Mouse (Mus musculus): ENCODE measurements around the gene Sorl1. TPM values are rescaled to one million over a fixed set of nuclear protein-coding genes. Genes with fewer than 3 reads are reported as not detected.

Gene Sorl1
- total RNA-seq, 1 experiment from 2014 or later, result 20.9 TPM

DNA sequence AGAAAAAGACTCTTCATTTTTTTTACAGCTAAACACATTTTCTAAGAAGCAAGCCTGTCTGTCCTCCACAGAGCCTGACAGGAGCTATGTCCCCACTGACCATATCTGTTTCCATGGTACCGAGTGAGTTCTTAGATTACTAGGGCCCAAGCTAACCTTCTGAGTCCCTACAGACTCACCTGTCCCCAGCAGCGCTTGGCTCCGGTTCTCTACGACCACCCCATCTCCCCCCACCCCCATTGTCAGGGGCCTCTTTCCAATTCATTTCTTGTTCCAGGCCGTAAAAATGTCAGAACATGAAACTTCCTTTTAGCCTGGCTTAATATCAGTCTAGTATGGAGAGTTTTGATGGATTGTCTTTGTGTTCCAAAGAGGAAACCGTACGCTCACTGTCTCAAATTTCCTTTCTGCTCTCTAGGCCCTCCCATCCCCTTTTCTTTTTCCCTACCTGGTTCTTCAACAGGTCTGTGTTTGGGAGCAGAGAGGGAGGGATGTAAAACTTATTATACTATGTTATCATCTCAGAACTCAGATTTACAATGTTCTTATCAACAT is 171.4 kb downstream of the Sorl1 start:
- no peak for DNase-seq

DNA sequence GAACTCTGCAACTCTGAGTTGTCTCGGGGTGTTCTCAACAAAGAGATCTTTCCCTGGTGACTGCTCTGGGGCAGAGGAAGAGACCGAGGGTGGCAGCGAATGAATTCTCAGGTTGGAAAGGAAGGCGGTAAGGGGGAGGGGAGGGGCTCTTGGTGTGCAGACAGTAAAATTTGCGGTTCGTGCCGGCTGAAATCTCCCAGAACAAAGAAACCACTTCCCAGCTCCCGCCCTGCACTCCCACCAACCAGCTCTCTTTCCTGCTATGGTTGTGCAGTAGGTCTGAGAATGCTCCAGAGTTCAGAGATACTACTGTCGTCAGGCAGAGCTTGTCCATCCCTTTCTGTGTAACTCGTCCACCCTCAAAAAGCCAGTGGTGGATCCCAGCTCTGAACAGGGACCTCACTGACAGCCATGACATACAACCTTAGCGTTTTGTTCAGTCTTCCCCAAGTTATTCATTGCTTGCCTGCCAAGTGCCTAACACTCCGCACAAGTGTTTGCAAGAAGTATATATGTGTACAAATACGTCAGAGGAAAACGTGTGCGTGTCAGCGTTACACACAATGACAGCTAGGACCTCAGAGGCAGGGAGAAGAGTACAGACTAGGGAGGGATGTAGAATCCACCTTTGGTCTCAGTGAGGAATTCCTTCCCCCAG is 172.5 kb downstream of the Sorl1 start:
- no peak for DNase-seq

DNA sequence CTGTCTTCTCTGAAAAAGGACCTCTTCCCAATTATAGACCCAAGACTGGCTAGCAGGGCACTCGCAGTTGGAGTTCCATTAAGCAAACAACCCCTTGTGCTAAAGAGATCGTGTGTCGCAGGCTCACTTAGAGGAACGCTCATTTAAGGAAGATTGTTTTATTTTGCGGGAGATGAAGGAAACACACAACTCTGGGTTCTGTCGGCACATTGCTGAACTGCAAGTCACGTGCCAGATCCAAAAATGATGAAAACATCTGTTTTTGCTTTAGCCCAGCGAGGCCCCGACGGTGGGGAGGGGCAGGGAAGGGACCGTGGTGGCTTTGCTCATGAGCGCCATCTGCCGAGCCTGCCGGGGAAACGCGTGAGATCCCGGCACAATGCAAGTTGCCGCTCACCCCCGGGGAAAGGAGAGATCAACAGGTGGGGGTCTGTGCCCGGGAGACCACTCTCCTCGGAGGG is 173.1 kb downstream of the Sorl1 start:
- DNase-seq, result peak; percentile 88

DNA sequence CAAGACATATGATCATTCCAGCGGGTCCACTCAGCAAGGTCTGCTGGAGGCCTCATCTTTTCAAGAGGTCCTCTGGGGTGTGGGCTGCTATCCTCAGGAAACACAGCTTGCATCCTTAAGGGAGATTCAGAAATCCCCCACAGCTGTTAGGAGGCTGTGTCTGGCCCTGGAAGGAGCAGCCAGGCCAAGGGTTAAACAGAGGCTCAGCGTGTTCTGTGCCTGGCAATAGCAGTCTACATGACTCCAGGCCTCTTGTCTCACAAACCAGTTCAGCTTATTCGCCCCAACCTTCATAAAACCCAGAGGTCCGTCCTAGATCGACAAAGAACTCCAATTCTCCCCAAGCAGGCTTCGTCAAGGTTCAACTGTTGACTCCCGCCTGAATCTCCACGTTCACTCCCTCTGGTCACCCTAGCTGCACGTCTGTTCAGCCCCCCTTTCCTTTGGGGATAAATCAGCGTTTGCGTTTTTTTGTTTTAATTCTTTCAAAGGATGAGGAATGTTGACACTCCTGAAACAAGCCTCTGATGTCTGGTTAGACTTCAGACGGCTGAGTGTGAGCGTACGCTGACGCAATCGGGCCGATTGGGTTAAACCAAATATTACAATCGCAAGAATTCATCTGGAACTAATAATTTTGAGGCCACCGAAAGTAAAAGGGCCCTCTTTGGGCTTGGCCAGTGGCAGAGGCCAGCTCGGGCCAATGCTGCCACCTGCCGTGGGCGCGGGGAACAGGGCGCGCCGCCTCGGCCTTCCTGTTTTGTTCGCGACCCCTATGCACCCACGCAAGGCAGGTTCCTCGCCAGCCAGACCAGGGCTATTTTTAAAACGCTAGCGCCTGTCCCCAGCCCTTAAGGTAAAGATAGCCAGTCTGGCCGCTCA is 173.7 kb downstream of the Sorl1 start:
- DNase-seq, result peak; percentile 88

DNA sequence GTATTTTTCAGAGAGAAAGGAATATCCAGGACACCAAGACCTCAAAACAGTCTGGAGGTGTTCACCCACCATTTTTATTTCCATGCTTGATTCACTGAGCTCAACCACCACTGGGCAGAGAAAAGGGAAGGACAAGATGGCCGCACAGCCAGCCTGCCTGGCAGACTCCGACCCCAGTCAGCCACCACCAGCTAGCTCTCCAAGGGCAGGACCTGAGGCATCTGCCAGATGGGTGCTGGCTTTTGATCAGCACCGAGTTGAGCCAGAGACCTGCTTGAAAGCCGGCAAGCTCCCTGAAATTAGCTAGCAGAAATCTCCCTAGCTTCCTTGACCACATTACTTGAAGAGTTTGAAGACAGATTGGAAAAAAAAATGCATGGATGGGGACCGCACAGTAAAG is 174.6 kb downstream of the Sorl1 start:
- no peak for DNase-seq

DNA sequence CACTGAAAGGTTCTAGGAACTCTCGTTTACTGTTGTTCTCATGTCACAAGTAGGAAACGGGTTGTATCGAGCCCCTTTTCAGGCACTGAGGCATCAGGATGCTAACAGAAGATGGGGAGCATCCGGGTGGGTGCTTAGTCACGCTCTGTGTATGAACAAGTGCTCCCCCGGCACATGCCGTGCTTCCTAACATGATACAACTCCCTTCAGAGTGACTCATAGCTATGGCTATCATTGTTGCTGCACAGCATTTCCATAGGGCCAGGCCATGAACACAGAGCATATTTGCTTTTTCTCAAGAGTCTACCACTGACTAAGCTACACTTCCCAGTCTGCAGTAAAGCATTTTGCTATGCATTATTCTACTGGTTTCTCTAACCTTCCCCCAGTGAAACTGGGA is 179.1 kb downstream of the Sorl1 start:
- DNase-seq, result no peak

DNA sequence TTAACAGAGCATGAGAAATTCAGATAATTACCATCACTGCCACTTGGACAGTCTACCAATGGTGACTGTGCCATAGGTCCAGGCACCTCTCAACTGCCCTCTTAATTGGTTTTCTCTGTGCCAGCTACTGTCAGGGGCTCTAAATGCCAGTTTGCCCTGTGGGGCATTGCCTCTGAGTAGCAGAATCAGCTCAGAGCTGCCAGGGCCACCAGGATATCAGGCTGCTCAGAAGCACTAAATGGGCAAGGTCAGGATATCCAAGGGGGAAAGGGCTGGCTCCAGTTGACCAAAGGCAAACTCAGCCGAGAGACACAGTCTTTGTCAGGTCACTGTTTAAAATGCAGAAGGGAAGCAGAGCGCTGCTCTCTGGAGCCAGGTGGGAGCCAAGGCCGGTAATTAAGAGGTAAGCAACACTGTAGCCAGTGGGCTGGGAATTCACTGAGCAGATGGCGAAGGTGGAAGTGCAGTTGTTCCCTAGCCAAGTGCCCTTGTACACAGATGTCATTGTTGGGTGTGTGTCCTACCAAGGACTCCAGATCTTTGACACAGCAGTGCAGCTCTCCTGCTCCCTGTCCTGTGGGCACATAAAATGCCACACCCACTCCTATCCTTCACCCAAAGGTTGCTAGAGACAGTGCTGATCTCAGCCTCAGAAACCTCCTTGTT is 181.0 kb downstream of the Sorl1 start:
- no peak for DNase-seq

DNA sequence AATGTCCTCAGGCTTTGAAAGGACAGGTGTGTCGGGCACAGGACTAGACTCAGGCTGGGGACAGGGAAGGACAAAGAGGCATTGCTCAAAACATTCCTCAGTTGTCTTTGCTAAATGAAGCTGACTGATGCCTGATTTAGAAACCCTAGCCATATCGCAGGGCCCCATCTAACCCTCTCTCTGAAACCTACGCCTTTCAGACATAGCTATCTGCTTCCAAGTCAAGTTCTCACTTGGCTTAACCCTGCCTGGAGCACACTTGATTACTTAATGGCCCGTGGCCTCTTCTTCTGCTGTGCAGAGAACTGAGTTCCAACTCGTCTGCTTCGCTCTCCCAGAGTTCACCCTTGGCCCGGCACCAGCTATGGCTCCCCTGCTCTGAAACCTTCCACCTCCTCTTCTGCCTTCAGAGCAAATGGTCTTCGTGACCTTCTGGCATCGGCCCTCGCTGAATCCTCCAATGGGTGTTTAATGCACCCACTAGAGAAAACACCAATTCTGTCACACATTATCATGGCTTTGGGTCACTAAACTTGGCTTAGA is 183.7 kb downstream of the Sorl1 start:
- no peak for DNase-seq

DNA sequence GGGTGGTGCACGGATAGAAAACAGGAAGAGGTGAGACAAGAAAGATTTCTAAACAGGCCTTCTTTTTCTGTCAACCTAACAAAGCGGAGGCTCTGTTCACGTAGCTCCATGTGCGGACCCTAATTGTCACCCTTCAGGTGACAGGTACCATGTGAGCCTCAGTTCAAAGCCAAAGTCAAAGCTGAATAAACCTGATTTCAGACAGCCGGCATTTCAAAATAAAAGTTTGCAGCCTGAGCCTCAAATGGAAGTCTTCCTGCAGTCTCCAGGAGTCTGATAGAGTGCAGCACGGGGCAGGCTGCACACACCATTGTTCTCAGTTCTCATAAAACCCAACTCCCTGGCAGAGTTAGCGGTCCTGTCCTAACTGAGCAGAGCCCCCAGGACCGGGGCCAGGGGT is 185.6 kb downstream of the Sorl1 start:
- no peak for DNase-seq

DNA sequence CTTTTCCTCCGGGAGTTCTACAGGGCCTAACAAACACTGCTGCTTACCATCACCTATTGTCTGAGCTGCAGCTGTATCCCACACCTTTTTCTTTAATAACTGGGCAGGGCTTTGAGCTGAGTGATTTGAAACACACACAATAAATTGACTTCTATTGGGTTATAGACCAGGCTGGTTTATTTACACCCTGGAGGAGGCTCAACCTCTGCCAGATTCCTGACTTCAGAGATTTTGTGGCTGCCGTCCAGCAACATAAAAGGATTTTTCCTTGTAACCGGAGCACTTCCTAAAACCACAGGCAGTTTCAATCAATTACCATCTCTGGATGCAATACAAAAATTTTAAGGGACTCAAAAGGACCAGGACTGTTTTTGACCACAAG is 186.1 kb downstream of the Sorl1 start:
- peak; percentile 35 for DNase-seq

DNA sequence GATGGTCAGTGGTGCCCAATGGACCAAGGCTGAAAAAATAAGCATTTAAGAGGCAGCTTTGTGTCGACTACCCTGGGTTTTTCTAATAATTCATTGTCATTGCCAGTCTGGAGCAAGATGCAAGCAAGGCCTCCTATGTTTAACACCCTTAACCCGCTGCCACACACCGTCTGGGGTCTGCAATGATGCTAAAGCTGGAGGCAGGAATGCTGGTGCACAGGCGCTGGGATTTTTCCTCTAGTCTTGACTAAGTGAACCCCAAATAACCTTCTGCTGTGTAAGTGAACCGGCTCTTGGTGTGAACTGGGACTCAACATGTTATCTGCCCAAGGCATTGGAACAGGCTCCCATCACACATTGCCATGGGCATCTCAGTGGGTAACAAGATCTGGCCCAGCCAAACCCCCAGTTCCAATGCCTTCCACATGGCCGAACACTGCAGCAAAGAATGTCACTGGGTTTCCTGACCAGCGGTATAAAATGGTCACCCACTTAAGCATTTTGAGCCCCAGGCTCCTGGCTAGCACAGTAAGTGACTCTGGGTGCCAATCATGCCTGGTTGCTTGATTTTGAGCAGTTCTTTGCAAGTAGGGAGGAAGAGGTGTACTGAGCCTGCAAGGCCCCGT is 186.6 kb downstream of the Sorl1 start:
- DNase-seq, result no peak

DNA sequence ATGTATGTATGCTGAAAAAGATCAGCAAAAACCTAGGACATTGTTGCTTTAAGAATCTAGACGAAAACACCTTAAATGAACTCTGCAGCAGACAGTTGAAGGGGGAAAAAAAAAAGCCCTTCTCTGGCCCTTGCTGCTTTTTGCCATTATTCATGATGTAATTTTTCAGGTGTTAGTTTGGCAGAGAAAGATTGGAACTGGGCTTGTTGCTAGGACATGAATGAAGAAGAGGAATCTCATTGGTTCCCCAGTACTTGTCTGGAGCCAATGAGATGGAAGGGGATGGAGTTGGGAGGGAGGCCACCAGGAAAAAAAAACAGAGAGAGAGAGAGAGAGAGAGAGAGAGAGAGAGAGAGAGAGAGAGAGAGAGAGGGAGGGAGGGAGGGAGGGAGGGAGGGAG is 187.5 kb downstream of the Sorl1 start:
- DNase-seq, result no peak

DNA sequence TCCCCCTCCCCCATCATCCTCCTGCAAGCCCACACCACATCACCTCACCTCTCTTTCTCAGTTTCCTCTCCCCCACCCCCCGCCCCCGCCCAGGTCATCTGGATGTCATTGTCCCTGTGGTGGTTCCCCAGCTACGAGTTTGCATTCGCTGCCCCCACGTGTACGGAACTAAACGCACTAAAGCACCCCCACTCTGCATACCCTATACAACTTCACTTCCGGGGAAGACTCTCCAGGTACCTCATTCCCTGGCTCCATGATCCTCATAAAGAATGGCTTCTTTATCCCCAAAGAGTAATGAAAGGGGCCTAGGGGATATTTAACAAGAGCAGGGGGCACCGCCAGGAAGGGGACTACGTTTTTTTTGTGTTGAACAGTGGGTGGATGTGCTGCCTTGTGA is 188.1 kb downstream of the Sorl1 start:
- no peak for DNase-seq

DNA sequence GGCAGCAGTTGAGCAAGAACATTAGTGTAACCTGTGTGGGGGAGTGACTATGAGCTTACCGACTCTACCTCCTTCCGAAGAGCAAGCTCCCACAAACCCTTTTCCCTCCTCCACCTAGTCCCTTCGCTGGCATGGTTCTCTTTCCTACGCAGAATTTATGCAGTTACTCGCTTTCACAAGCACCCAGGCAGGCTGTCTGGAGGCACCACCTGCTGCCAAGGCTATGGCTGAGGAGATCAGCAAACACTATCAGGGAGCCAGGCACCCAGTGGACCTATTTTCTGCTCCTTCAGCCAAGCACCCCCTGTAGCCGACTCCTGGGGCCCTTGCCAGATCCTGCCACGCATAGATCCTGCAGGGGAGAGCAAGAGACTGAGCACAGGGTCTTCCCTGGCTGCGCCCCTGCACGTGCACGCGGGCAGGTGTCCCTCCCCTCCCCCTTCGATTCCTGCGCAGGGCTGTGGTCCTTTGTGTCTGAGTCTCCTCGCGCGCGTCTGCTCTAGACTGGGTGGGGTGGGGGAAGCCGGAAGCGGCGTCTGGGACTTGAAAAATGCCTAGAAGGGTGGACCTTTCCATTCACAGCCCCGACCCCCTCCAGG is 188.6 kb downstream of the Sorl1 start:
- DNase-seq, result no peak

DNA sequence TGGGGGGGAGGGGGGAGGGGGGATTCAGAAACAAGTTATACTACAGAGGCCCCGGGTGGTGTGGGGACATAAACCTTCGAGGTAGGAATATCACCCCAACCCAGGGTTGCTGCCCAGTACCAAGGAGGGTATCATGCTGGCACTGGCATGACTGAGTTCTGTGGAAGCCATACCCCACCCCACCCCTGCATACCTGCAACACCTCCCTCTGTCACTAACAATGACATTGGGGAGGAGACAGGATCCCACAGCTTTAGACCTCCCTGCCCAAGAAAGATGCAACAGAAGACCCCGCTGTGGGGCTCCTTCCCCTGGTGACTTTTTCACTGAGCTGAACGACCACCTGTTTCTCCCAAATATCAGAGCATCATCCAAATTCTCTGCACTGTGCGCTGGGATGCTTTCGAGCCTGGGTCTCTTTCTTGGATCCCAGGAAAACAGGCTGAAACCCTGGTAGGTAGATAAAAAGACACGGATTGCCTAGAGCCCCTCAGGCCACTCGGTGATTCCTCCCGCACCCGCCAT is 189.2 kb downstream of the Sorl1 start:
- no peak for DNase-seq

DNA sequence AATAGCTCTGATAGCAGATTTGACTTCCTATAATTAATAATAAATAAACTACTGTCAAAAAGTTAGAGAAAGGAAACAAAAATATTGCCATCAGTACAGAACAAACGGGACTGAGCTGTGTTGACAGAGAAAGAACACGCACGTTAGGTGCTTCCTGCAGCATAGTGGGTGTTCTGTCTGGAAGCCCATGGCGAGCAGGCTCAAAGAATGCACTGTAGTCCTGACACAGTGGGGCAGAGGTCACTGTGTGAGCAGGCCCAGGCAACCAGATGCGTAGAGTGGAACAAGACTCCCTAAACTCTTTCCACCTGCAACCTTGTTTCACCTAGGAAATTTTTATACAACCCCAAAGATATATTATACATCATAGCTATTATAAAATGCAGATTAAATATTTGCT is 194.1 kb downstream of the Sorl1 start:
- no peak for DNase-seq

DNA sequence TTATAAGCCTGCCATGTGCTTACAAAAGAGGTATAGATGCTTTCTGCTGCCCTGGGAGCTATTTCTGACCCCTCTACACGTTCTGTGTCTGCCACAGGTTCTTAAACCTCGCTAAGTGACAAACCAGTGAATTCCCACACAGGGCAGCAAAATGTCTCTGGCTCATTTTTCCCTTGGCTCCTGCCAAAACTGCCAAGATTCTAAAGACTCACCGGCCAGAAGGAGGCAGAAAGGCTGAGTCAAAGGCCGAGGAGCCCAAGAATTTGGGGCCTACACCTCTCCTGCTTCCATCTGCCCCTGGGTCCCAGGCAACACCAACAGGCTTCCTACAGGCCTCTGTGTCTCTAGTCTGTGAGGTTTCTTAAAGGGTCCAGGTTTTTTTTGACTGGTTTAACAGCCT is 198.4 kb downstream of the Sorl1 start:
- no peak for DNase-seq

DNA sequence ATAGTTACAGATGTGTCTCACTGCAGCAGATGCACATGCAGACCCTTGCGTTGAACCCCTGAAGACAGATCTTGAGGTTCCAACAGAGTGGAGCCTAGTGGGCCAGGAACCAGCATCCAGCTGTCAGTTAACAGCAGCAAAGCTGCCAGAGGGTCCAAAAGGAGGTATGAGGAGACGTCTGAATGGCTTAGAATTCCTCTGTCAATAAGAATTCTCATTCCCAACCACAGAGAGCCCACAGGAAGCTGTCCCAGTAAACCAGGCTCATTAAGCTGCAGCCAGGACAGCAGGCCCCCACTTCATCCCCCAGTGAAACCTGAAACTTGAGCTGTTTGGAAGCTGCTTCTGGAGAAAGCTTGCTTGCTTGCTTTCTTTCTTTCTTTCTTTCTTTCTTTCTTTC is 200.0 kb downstream of the Sorl1 start:
- no peak for DNase-seq

DNA sequence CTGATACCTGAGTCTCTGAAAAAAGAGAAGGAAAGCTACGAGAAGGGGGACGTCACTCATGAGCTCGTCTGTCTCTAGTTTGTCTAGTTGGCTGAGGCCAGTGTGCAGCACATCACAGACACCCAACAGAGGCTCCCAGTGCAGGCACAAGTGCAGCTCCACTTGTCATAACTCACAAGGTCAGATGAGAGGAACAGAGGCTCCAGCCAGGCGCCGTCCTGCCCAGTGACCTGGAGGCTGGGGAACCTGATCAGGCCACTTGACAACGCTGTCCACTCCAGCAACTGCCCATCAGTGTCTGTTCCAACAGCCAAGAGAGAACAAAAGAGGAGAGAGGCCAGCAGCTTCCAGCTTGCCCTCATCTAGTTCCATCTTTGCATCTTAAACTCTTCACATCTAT is 201.7 kb downstream of the Sorl1 start:
- DNase-seq, result no peak

DNA sequence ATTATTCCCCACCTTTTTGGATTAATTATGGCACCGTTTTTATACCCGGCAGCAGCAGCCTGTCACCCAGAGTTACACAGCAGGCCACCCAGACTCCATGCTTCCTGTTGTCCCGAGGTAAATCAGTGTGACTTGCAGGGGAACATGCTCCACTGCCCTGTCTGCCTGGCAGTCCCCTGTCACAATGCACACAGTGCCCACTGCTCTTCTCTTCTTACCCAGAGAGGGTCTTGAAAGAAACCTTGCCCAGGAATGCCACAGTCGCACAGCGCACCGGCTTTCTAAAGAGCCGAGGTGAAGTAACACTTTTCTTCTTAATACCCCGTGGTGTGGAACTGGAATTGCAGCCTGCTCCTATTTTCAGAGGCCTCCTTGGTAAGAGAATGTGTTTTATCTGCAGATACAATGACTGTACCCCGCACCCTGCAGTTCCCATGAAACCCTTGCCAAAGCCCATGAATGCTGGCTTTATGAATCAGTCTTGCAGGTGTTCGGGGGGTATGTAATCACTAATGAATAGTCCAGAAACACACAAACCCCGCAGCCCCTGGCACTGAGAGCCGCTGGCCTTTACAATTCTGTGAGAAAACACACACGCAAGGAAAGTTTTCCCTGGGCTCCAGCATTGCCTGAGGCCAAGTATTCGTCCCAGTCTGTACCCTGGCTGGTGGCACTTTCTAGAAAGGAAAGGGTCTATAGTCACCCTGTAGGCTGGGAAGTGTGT is 205.3 kb downstream of the Sorl1 start:
- DNase-seq, result no peak

DNA sequence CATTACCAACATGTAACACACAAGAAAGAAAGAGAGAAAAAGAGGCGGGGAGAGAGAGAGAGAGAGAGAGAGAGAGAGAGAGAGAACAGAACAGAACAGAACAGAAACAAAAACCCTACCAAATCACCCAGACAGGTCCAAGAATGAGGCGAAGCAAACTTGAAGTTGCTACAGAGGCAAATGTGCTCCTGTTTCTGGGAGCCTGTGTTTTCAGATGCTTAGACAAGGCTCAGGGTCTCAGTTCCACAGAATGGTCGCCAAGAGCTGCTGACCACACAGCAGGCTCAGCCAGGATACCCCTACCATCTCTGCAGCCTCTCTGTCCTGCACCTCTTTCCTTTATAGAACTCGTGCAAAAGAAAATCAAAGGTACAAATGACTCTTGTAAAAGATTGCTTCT is 205.9 kb downstream of the Sorl1 start:
- DNase-seq, result no peak
